Mouse (Mus musculus) small intestine, adult 2 months (tissue): Measurements from ENCODE around the gene Rorb.

Experiments used
- CTCF ChIP-seq: fragments of 200-500 bp; IDR thresholded peaks from 2 replicates; pipeline ENCODE4 v1.5.1; 2012; ENCODE audit warnings: low read depth, mild to moderate bottlenecking, control low read depth, inconsistent platforms, low read length, moderate library complexity, mixed read lengths; ENCODE audit not compliant: insufficient replicate concordance, insufficient read length; ENCODE audit errors: extremely low read depth
- POLR2A ChIP-seq: fragments of 200-500 bp; IDR thresholded peaks from 2 replicates; pipeline ENCODE4 v1.6.1; 2012; ENCODE audit warnings: low read depth, mild to moderate bottlenecking, control low read depth, inconsistent platforms, low read length, moderate library complexity

GRCm38 (mm10) chr19:19004023-19004656 is 106.9 kb downstream of the Rorb start:
- TF ChIP-seq POLR2A (no peak), CTCF (no peak)
